Mouse (Mus musculus): ENCODE data around the gene B4galt2. TPM values are rescaled to one million over a fixed set of nuclear protein-coding genes. Genes with fewer than 3 reads are reported as not detected.

B4galt2 gene
- polyA plus RNA-seq, 1 experiment from 2014 or later = 38.7 TPM

DNA sequence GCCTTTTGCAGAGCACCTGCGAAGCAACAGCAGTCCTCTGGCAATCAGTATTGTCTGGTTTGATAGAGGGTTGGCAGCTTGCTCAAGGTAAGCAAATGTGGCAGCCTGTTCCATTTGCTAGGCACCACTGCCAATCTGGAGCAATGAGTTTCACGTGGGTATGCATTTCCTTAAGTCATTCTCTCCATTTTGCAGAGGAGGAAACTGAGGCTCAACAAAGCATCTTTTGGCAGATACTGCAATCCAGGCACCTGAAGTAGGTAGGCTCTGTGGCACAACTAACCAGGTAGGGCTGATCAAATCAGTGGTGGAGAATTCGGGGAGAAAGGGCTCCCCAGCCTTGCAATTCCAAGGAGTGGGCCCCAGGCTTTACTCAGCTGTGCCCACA, 48.8 kb downstream of the B4galt2 start, which contains the start of gene Slc6a9:
Gene Slc6a9, plus strand, starts transcription at position 50 of the 388 bp plus-strand sequence.
- Histone ChIP-seq H3K36me3 (no peaks in the 10 kb centered on the region), H3K4me1 (peaks cover 29% of the 10 kb centered on the region), H3K27ac (peak within 1 kb of the TSS; percentile 92), H3K9ac (peak within 1 kb of the TSS; percentile 85), H3K4me2 (peak within 1 kb of the TSS; percentile 83), H3K9me3 (no peaks in the 10 kb centered on the region), H3K4me3 (peak within 1 kb of the TSS; percentile 87), H3K27me3 (peaks cover 3% of the 10 kb centered on the region; the same call in 1 of the 2 replicates)
- 26% methylated on average over 3 of the region's 3 CpGs for WGBS
- no peak for ATAC-seq (ENCODE audit: insufficient number of reproducible peaks, insufficient read depth, low FRiP score, low TSS enrichment, low read depth)

DNA sequence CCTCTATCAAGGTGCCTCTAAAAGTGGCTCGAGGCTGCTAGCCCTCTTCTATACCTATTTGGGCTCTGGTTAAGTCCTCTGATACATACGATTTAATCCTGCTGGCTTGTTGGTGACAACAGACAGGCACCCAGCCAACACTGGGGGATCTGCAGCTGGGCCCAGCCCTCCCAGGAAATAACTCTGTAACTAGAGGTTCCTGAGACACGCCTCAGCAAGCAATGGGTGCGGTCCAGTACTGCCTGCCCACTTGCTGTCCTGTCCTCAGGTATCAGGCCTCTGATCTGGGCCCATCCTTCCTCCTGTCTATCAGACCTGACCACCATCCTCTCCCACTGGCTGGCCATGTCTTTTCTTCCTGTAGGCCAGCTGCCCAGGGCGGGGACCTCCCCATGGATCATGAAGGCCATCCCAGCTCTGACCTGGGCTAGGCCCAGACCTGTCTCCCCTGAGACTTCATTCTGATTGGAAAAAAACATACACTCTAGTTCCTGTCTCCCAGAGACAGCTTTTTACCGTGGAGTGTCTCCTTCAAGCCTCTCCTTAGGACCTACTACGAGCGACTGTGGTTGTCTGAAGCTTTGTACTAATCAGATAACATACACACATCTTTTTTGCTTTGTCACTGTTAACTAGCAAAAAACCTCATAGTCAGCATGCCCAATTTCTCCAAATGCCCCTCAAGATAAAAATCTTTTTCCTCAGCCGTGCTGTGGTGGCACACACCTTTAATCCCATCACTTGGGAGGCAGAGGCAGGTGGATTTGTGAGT, 51.2 kb downstream of the B4galt2 start:
- no peak for ATAC-seq (ENCODE audit: insufficient number of reproducible peaks, insufficient read depth, low FRiP score, low TSS enrichment, low read depth)
- H3K27ac ChIP-seq = no peak overlapping the region
- H3K4me3 ChIP-seq = no peak overlapping the region
- H3K4me1 ChIP-seq = peaks cover 23% of the 10 kb centered on the region
- no peaks in the 10 kb centered on the region for H3K36me3 ChIP-seq
- WGBS = 72% methylated on average over 9 of the region's 9 CpGs
- no peaks in the 10 kb centered on the region for H3K9me3 ChIP-seq
- no peak overlapping the region; the same call in 1 of the 2 replicates for H3K9ac ChIP-seq
- no peak overlapping the region for H3K4me2 ChIP-seq
- peaks cover 3% of the 10 kb centered on the region; the same call in 1 of the 2 replicates for H3K27me3 ChIP-seq

DNA sequence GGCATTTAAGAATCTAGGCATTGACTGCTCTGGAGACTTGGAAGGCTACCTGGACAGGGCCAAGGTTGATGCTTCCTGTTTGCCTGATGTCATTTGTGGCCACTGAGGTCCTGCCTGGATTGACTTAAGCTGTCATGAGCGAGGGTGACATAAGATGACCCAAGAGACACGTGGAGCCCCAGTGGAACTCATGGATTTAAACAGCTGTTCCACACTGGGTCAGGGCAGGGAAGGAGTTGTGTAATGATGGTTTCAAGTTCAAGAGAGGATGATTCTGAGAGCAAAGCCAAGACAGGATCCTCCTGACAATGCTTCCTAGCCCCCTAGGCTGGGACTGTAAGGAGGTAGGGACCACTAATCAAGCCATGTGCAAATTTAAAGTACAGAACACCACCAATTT, 51.8 kb downstream of the B4galt2 start:
- H3K27me3 ChIP-seq = peaks cover 3% of the 10 kb centered on the region; the same call in 1 of the 2 replicates
- peaks cover 18% of the 10 kb centered on the region for H3K4me1 ChIP-seq
- 58% methylated on average over 2 of the region's 2 CpGs for WGBS
- H3K36me3 ChIP-seq = no peaks in the 10 kb centered on the region
- H3K27ac ChIP-seq = no peak overlapping the region
- no peak overlapping the region for H3K4me2 ChIP-seq
- no peak for ATAC-seq (ENCODE audit: insufficient number of reproducible peaks, insufficient read depth, low FRiP score, low TSS enrichment, low read depth)
- H3K4me3 ChIP-seq = no peak overlapping the region
- H3K9me3 ChIP-seq = no peaks in the 10 kb centered on the region
- no peak overlapping the region for H3K9ac ChIP-seq

DNA sequence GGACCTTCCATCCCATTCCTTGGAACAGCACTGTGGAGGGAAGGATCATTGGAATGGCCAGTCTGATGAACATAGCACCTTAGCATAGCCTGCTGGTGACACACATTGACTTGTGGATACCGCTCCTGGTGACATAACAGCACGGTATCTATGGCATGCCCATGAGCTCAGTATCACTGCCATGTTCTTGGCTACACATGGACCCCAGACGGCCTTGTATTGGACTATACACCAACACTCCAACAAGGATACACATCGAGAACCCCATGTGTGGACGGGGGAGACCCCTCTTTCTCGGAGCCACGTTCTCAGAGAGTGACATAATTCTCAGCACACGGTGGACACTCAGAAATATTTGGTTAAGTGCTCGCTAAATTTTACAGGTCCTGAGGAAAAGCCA, 52.5 kb downstream of the B4galt2 start:
- Histone ChIP-seq H3K36me3 (no peaks in the 10 kb centered on the region), H3K4me2 (no peak overlapping the region), H3K9ac (0 out of 2 replicates have a peak overlapping the region, but pooled peaks have one; percentile 21), H3K9me3 (no peaks in the 10 kb centered on the region), H3K4me1 (peaks cover 18% of the 10 kb centered on the region), H3K4me3 (no peak overlapping the region), H3K27ac (no peak overlapping the region), H3K27me3 (peaks cover 3% of the 10 kb centered on the region; the same call in 1 of the 2 replicates)
- WGBS = 89% methylated on average over 9 of the region's 9 CpGs
- ATAC-seq (ENCODE audit: insufficient number of reproducible peaks, insufficient read depth, low FRiP score, low TSS enrichment, low read depth) = no peak

DNA sequence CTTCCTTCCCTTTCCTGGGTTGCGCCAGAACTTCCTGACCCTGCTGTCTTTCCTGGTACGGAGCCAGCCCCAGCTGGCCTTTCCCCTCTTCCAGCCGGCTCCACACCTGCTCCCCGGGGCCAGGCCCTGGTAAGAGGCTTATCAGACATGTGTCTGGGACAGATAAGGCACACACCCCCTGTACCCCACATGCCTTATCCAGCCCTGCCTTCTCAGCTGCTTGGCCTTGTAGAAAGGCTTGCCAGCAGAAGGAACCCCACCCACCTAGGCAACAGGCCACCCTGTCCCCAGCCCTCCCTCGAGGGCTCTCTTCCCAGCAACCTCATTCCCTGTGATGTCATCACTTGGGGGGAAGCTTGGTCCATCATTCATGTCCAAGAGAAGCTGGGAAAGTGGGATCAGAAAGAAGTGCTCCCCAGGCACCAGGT, 53.1 kb downstream of the B4galt2 start:
- H3K9ac ChIP-seq = 0 out of 2 replicates have a peak overlapping the region, but pooled peaks have one; percentile 21

DNA sequence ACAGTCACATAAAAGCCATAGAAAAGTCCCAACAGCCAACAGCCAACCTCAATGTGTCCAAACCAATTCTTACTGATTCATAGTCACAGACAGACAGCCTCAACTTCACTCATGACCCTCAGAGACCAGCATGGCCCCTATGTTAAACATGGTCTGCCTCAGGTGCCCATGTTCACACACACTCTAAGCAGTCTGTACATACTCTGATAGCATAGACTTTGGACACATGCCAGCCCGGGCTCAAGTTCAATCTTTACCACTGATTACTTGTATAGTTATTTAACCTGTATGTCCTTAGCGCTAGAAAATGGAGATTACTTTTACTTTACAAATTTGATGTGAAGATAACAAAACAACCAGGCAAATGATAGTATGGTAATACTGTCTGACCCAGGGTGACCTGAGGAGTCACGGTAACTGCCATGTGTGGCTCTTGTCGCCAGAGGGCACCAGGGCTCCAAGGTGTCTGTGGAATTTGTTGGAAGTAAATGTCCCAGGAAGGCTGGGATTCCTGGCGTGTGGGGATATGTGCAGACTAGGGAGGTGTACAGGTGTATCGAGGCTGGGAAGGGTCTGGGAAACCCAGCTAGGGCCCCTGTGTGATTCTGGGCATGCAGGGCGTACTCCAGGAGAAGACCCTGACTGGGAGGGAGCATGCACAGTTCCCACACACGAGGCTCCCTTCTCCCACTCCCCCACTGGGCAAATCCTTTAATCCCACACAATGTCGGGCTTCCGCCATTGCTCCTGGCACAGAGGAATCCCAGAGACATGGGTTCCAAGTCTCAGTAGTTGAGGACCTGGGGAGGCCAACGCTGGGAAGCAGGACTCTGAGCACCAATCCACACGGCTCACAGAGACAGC, 53.8 kb downstream of the B4galt2 start:
- peak overlapping the region; percentile 32 for H3K4me2 ChIP-seq
- WGBS = 9% methylated on average over 12 of the region's 12 CpGs
- H3K4me3 ChIP-seq = no peak overlapping the region
- H3K27ac ChIP-seq = no peak overlapping the region
- no peaks in the 10 kb centered on the region for H3K9me3 ChIP-seq
- peaks cover 14% of the 10 kb centered on the region for H3K4me1 ChIP-seq
- ATAC-seq (ENCODE audit: insufficient number of reproducible peaks, insufficient read depth, low FRiP score, low TSS enrichment, low read depth) = no peak
- no peaks in the 10 kb centered on the region for H3K36me3 ChIP-seq
- no peak overlapping the region for H3K9ac ChIP-seq
- peaks cover 3% of the 10 kb centered on the region; the same call in 1 of the 2 replicates for H3K27me3 ChIP-seq

More for the DNA sequence above, 53.1 kb downstream of the B4galt2 start:
- no peak overlapping the region for H3K4me3 ChIP-seq
- WGBS = 10% methylated on average over 5 of the region's 5 CpGs
- peak overlapping the region; percentile 32; the same call in 1 of the 2 replicates for H3K4me2 ChIP-seq
- peaks cover 3% of the 10 kb centered on the region; the same call in 1 of the 2 replicates for H3K27me3 ChIP-seq
- H3K36me3 ChIP-seq = no peaks in the 10 kb centered on the region
- H3K9me3 ChIP-seq = no peaks in the 10 kb centered on the region
- no peak for ATAC-seq (ENCODE audit: insufficient number of reproducible peaks, insufficient read depth, low FRiP score, low TSS enrichment, low read depth)
- peaks cover 18% of the 10 kb centered on the region for H3K4me1 ChIP-seq
- no peak overlapping the region for H3K27ac ChIP-seq

DNA sequence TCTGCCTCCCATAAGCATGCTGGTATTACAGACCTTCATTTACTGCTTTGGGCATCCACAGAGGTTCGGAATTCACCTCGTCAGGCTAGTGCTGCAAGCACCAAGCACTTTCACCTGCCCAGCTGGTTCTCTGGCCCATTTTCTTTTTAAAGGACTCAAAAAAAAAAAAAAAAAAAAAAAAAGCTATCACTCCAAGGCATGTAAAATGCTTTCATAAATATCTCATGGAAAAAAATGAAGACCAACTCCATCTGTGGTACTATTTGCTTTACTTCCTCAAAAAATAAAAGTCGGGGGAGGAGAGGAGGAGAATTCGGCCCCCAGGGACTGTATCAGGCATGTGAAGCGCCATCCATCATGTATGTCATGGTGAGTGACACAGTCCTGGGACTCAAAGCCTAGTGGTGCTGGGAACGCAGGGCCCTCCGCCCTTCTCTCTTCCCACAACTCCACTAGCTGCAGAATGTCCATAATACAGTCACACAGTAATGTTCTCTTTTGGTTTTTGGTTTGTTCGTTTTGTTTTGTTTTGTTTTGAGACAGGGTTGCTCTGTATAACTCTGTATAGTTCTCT, 54.6 kb downstream of the B4galt2 start:
- 65% methylated on average over 8 of the region's 8 CpGs for WGBS

More for the DNA sequence above, 54.6 kb downstream of the B4galt2 start:
- Histone ChIP-seq H3K36me3 (no peaks in the 10 kb centered on the region), H3K4me2 (no peak overlapping the region), H3K4me1 (peaks cover 9% of the 10 kb centered on the region), H3K4me3 (no peak overlapping the region), H3K9ac (no peak overlapping the region), H3K9me3 (no peaks in the 10 kb centered on the region), H3K27me3 (peaks cover 3% of the 10 kb centered on the region; the same call in 1 of the 2 replicates), H3K27ac (no peak overlapping the region)
- no peak for ATAC-seq (ENCODE audit: insufficient number of reproducible peaks, insufficient read depth, low FRiP score, low TSS enrichment, low read depth)

Other genes with a start within 250 kb of the B4galt2 start
- gene Dmap1, start 201.2 kb downstream of the B4galt2 start, polyA plus RNA-seq (2015; fragmentation: Nextera tagmentation; extraction: Ambion mirVana) = 73.0 and 77.1 TPM in 2 replicates
- not detected in 2 replicates for gene Gm12845, start 159.1 kb downstream of the B4galt2 start, polyA plus RNA-seq (2015; fragmentation: Nextera tagmentation; extraction: Ambion mirVana)
- gene Klf17, start 117.8 kb downstream of the B4galt2 start, polyA plus RNA-seq (2015; fragmentation: Nextera tagmentation; extraction: Ambion mirVana) = not detected in 2 replicates
- gene Slc6a9, start 49.0 kb downstream of the B4galt2 start, polyA plus RNA-seq (2015; fragmentation: Nextera tagmentation; extraction: Ambion mirVana) = 12.7 and 12.9 TPM in 2 replicates
- gene Ccdc24, start 10.9 kb downstream of the B4galt2 start, polyA plus RNA-seq (2015; fragmentation: Nextera tagmentation; extraction: Ambion mirVana) = 1.9 and 2.3 TPM in 2 replicates
- 183 and 186 TPM in 2 replicates for gene Atp6v0b, start 3.8 kb upstream of the B4galt2 start, polyA plus RNA-seq (2015; fragmentation: Nextera tagmentation; extraction: Ambion mirVana)
- 19.2 and 20.2 TPM in 2 replicates for gene Dph2, start 8.5 kb upstream of the B4galt2 start, polyA plus RNA-seq (2015; fragmentation: Nextera tagmentation; extraction: Ambion mirVana)
- gene Ipo13, start 31.5 kb upstream of the B4galt2 start, polyA plus RNA-seq (2015; fragmentation: Nextera tagmentation; extraction: Ambion mirVana) = 46.0 and 47.3 TPM in 2 replicates
- 3.1 and 3.6 TPM in 2 replicates for gene Artn, start 46.3 kb upstream of the B4galt2 start, polyA plus RNA-seq (2015; fragmentation: Nextera tagmentation; extraction: Ambion mirVana)